Mouse (Mus musculus): Measurements from ENCODE around the gene Gabarap.
A peak's percentile ranks its signal among the peaks of the same experiment; 100 is the strongest.

The Gabarap gene

GRCm38 (mm10) chr11:70024151-70024514, 33.2 kb downstream of the Gabarap start:
- no peak for DNase-seq

GRCm38 (mm10) chr11:70026689-70027088, 35.7 kb downstream of the Gabarap start:
- DNase-seq: peak; percentile 82

- DNase-seq: peak; percentile 43
These were observed 36.5 kb downstream of the Gabarap start for GRCm38 (mm10) chr11:70027397-70027796.

GRCm38 (mm10) chr11:70028401-70029129, 37.6 kb downstream of the Gabarap start:
- no peak for DNase-seq

GRCm38 (mm10) chr11:70029130-70029801, 38.3 kb downstream of the Gabarap start:
- DNase-seq: peak; percentile 97

GRCm38 (mm10) chr11:70029829-70030550, 39.0 kb downstream of the Gabarap start:
- DNase-seq: no peak

GRCm38 (mm10) chr11:70030651-70031320, 39.8 kb downstream of the Gabarap start:
- DNase-seq: no peak

- no peak for DNase-seq
These were observed 40.4 kb downstream of the Gabarap start for GRCm38 (mm10) chr11:70031321-70031670.

GRCm38 (mm10) chr11:70038174-70038573, 47.2 kb downstream of the Gabarap start:
- DNase-seq: no peak

- no peak for DNase-seq
These were observed 48.7 kb downstream of the Gabarap start for GRCm38 (mm10) chr11:70039631-70040030.

- DNase-seq: no peak
These were observed 49.2 kb downstream of the Gabarap start for GRCm38 (mm10) chr11:70040184-70040583.

- no peak for DNase-seq
These were observed 51.6 kb downstream of the Gabarap start for GRCm38 (mm10) chr11:70042309-70043085.

GRCm38 (mm10) chr11:70043665-70044064, 52.7 kb downstream of the Gabarap start:
- no peak for DNase-seq

Measured in retina, postnatal 1 day (tissue).